12 mouse cellular contexts compared by ENCODE assay signal in the genomic region with DNA sequence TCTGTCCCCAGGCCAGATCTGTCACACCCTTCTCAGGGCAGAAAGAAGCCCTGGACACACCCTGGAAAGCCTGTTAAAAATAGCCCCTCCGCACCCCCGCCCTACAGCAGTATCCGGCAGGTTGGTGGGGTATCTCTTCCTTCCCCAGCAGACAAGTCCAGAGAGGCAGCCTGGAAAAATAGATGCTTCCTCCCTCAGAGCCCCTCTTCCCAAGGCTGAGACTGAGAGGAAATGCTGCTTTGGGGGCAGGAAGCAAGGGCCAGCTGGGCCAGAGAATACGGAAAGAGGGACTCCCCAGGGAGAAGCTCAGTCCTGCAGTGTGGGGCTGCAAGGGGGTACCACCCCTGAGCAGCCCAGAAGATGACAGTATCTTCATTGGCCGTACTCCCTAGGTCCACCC. TPM values are rescaled to one million over a fixed set of nuclear protein-coding genes. Genes with fewer than 3 reads are reported as not detected.
DNase-seq lines count a peak whose midpoint lies in the region; ATAC-seq and TF ChIP-seq lines count a peak whose summit lies in the region.
"Had no signal": no experiment of that assay in that cellular context is flagged by ENCODE, and none has a peak within 500 bp of the region (broad histone marks: within the 10 kb centered on the region; RNA-seq: fewer than 3 reads in every experiment).

No protein-coding gene starts in this region.

- DNase-seq in lung, postnatal 25 days (ENCODE audit: low spot score): peak; percentile 50
- no peak for DNase-seq in thymus, adult 2 months
- DNase-seq: cerebellum, postnatal 10 days; right cerebral cortex, adult 18-20 months had no signal

- ATAC-seq in intestine, postnatal 0 days: no peak
- no peak for ATAC-seq in intestine, embryonic 15.5 days
- peak; percentile 56; the same call in 1 of the 2 replicates for ATAC-seq in heart, embryonic 11.5 days (replicated peaks; ENCODE audit: insufficient number of reproducible peaks, low FRiP score, low TSS enrichment)
- ATAC-seq in kidney, embryonic 14.5 days (ENCODE audit: low FRiP score, low TSS enrichment): 0 out of 2 replicates have a peak, but pooled peaks have one; percentile 21
- ATAC-seq in cerebellum, adult (ENCODE audit: insufficient number of reproducible peaks, low FRiP score, low TSS enrichment): no peak
- no peak for ATAC-seq in forebrain, embryonic 15.5 days (replicated peaks)

- peak overlapping the region; percentile 35 for H3K27ac ChIP-seq in intestine, postnatal 0 days (ENCODE audit: low read depth, low read length)
- H3K27ac ChIP-seq in intestine, embryonic 15.5 days: no peak overlapping the region
- H3K27ac ChIP-seq in heart, embryonic 11.5 days (ENCODE audit: low read depth, low read length): peak overlapping the region; percentile 75
- H3K27ac ChIP-seq in kidney, embryonic 14.5 days (ENCODE audit: low read depth, low read length): no peak overlapping the region; the same call in 1 of the 2 replicates
- no peak overlapping the region for H3K27ac ChIP-seq in thymus, adult 2 months (ENCODE audit: control insufficient read depth, insufficient read depth, low read length)
- H3K27ac ChIP-seq in forebrain, embryonic 15.5 days (replicated peaks): no peak overlapping the region
- H3K27ac ChIP-seq: hindbrain, embryonic 14.5 days had no signal

- no peaks in the 10 kb centered on the region for H3K27me3 ChIP-seq in intestine, postnatal 0 days (replicated peaks; ENCODE audit: control insufficient read depth, insufficient read depth, low read length)
- no peaks in the 10 kb centered on the region for H3K27me3 ChIP-seq in intestine, embryonic 15.5 days (replicated peaks)
- H3K27me3 ChIP-seq in heart, embryonic 11.5 days (ENCODE audit: control insufficient read depth, insufficient read depth, low read length): no peaks in the 10 kb centered on the region
- H3K27me3 ChIP-seq in kidney, embryonic 14.5 days (ENCODE audit: control insufficient read depth, insufficient read depth, low read length): no peaks in the 10 kb centered on the region
- H3K27me3 ChIP-seq in thymus, adult 2 months (ENCODE audit: control insufficient read depth, insufficient read depth, low read length): no peaks in the 10 kb centered on the region
- no peaks in the 10 kb centered on the region for H3K27me3 ChIP-seq in forebrain, embryonic 15.5 days

- peaks cover 68% of the 10 kb centered on the region for H3K36me3 ChIP-seq in intestine, postnatal 0 days (ENCODE audit: control insufficient read depth, insufficient read depth)
- peaks cover 55% of the 10 kb centered on the region for H3K36me3 ChIP-seq in intestine, embryonic 15.5 days
- peaks cover 47% of the 10 kb centered on the region for H3K36me3 ChIP-seq in heart, embryonic 11.5 days (ENCODE audit: control insufficient read depth, insufficient read depth, low read length)
- peaks cover 96% of the 10 kb centered on the region for H3K36me3 ChIP-seq in kidney, embryonic 14.5 days (ENCODE audit: control insufficient read depth, insufficient read depth, low read length)
- no peaks in the 10 kb centered on the region for H3K36me3 ChIP-seq in thymus, adult 2 months (ENCODE audit: control insufficient read depth, insufficient read depth, low read length)
- H3K36me3 ChIP-seq in forebrain, embryonic 15.5 days: peaks cover 74% of the 10 kb centered on the region

- no peak for TF ChIP-seq CTCF in intestine, postnatal 0 days (IDR thresholded peaks at IDR 0.05; ENCODE audit: low read depth)
- TF ChIP-seq CTCF in thymus, adult 2 months (IDR thresholded peaks at IDR 0.05; ENCODE audit: borderline replicate concordance, control insufficient read depth, extremely low read depth, insufficient read depth, low read length, poor library complexity): no peak

- no peak for TF ChIP-seq POLR2A in thymus, adult 2 months (IDR thresholded peaks at IDR 0.05; ENCODE audit: control insufficient read depth, extremely low read depth, insufficient read depth, low read length, poor library complexity)

- 77% methylated on average over 5 of the region's 5 CpGs for WGBS in intestine, postnatal 0 days
- 83% methylated on average over 5 of the region's 5 CpGs for WGBS in intestine, embryonic 15.5 days
- WGBS in heart, embryonic 11.5 days (ENCODE audit: insufficient replicate concordance): 53% methylated on average over 5 of the region's 5 CpGs
- WGBS in kidney, embryonic 14.5 days: 87% methylated on average over 5 of the region's 5 CpGs
- 97% methylated on average over 5 of the region's 5 CpGs for WGBS in thymus, adult 2 months
- WGBS in forebrain, embryonic 15.5 days: 89% methylated on average over 5 of the region's 5 CpGs

- H3K4me2 ChIP-seq in intestine, postnatal 0 days (replicated peaks; ENCODE audit: low read depth): no peak overlapping the region
- no peak overlapping the region for H3K4me2 ChIP-seq in intestine, embryonic 15.5 days (replicated peaks)
- no peak overlapping the region for H3K4me2 ChIP-seq in heart, embryonic 11.5 days
- H3K4me2 ChIP-seq in kidney, embryonic 14.5 days (replicated peaks; ENCODE audit: low read depth, low read length): no peak overlapping the region
- no peak overlapping the region for H3K4me2 ChIP-seq in forebrain, embryonic 15.5 days (replicated peaks)
- H3K4me2 ChIP-seq: hindbrain, embryonic 14.5 days had no signal

- no peaks in the 10 kb centered on the region for H3K4me1 ChIP-seq in intestine, postnatal 0 days (replicated peaks; ENCODE audit: control insufficient read depth, insufficient read depth, low read length)
- H3K4me1 ChIP-seq in intestine, embryonic 15.5 days (replicated peaks): 0 out of 2 replicates have a peak, but pooled peaks cover 11% of the 10 kb centered on the region
- H3K4me1 ChIP-seq in heart, embryonic 11.5 days (ENCODE audit: control insufficient read depth, insufficient read depth, low read length): peaks cover 28% of the 10 kb centered on the region
- peaks cover 16% of the 10 kb centered on the region for H3K4me1 ChIP-seq in kidney, embryonic 14.5 days (ENCODE audit: control insufficient read depth, insufficient read depth, low read length)
- H3K4me1 ChIP-seq in thymus, adult 2 months (replicated peaks; ENCODE audit: control insufficient read depth, insufficient read depth, low read length): no peaks in the 10 kb centered on the region
- H3K4me1 ChIP-seq in forebrain, embryonic 15.5 days: peaks cover 25% of the 10 kb centered on the region

- no peak overlapping the region for H3K9ac ChIP-seq in intestine, postnatal 0 days (ENCODE audit: low read depth, low read length)
- no peak overlapping the region; the same call in 1 of the 2 replicates for H3K9ac ChIP-seq in intestine, embryonic 15.5 days
- H3K9ac ChIP-seq in heart, embryonic 11.5 days (ENCODE audit: low read depth, low read length): peak overlapping the region; percentile 35
- no peak overlapping the region for H3K9ac ChIP-seq in kidney, embryonic 14.5 days (ENCODE audit: low read depth, low read length)
- H3K9ac ChIP-seq in forebrain, embryonic 15.5 days (replicated peaks): no peak overlapping the region
- H3K9ac ChIP-seq: hindbrain, embryonic 14.5 days had no signal

- H3K9me3 ChIP-seq in intestine, postnatal 0 days (ENCODE audit: control insufficient read depth): no peaks in the 10 kb centered on the region
- no peaks in the 10 kb centered on the region for H3K9me3 ChIP-seq in intestine, embryonic 15.5 days
- no peaks in the 10 kb centered on the region for H3K9me3 ChIP-seq in heart, embryonic 11.5 days (replicated peaks; ENCODE audit: control insufficient read depth, low read length)
- no peaks in the 10 kb centered on the region for H3K9me3 ChIP-seq in kidney, embryonic 14.5 days (ENCODE audit: control insufficient read depth, low read length)
- H3K9me3 ChIP-seq in forebrain, embryonic 15.5 days: no peaks in the 10 kb centered on the region

- no peak overlapping the region for H3K4me3 ChIP-seq in intestine, postnatal 0 days (ENCODE audit: low read depth, low read length)
- no peak overlapping the region for H3K4me3 ChIP-seq in intestine, embryonic 15.5 days (replicated peaks)
- H3K4me3 ChIP-seq in heart, embryonic 11.5 days (ENCODE audit: low read depth, low read length): no peak overlapping the region
- H3K4me3 ChIP-seq in kidney, embryonic 14.5 days (ENCODE audit: low read length): no peak overlapping the region
- no peak overlapping the region for H3K4me3 ChIP-seq in thymus, adult 2 months (ENCODE audit: control insufficient read depth, insufficient read depth, low read length)
- H3K4me3 ChIP-seq in forebrain, embryonic 15.5 days: no peak overlapping the region
- H3K4me3 ChIP-seq: myocyte had no signal

RNA-seq across cellular contexts. Expression of gene Bahcc1, which starts 50.8 kb away (rescaled TPM):
- polyA plus RNA-seq in intestine, postnatal 0 days (2015; fragmentation: Nextera tagmentation; extraction: Ambion mirVana): 3.1 and 4.2 TPM in 2 replicates
- 5.8 and 7.1 TPM in 2 replicates for polyA plus RNA-seq in intestine, embryonic 15.5 days (2015; fragmentation: Nextera tagmentation; extraction: Ambion mirVana)
- 7.0 and 9.1 TPM in 2 replicates for polyA plus RNA-seq in heart, embryonic 11.5 days (2014; fragmentation: Nextera tagmentation; extraction: Ambion mirVana)
- 20.3 and 27.2 TPM in 2 replicates for polyA plus RNA-seq in kidney, embryonic 14.5 days (2014; fragmentation: Nextera tagmentation; extraction: Ambion mirVana)
- 11.0 and 15.1 TPM in 2 replicates for polyA plus RNA-seq in thymus, adult 2 months (2012; rRNA removed)
- 15.4 and 16.1 TPM in 2 replicates for polyA plus RNA-seq in forebrain, embryonic 15.5 days (2015; fragmentation: Nextera tagmentation; extraction: Ambion mirVana)

Comparison
In these comparisons a context has a peak if more than half of its experiments do, and no peak if none do; other contexts are left out.
1. H3K27ac ChIP-seq: peak in intestine, postnatal 0 days (single experiment) and heart, embryonic 11.5 days (single experiment); none in intestine, embryonic 15.5 days (single experiment), kidney, embryonic 14.5 days (single experiment), thymus, adult 2 months (single experiment) and forebrain, embryonic 15.5 days (single experiment).
2. ATAC-seq: peak in heart, embryonic 11.5 days (single experiment) and kidney, embryonic 14.5 days (single experiment); none in intestine, postnatal 0 days (single experiment), intestine, embryonic 15.5 days (single experiment), cerebellum, adult (single experiment) and forebrain, embryonic 15.5 days (single experiment).